Mouse (Mus musculus) thymus, adult 2 months (tissue): Measurements from ENCODE around the gene Fer. TPM values are rescaled to one million over a fixed set of nuclear protein-coding genes. Genes with fewer than 3 reads are reported as not detected.

Source experiments
- DNase-seq: peaks from one replicate; pipeline ENCODE4 v3.0.0; 2021
- H3K27ac ChIP-seq: fragments of 200-500 bp; 2 replicates; pipeline ENCODE4 v1.5.1; 2012; ENCODE audit warnings: low read length, control low read depth; ENCODE audit not compliant: control insufficient read depth, insufficient read depth
- H3K27me3 ChIP-seq: fragments of 200-500 bp; 2 replicates; pipeline ENCODE4 v1.6.1; 2012; ENCODE audit warnings: mild to moderate bottlenecking, low read length, moderate library complexity, mixed read lengths; ENCODE audit not compliant: control insufficient read depth, insufficient read depth
- H3K36me3 ChIP-seq: fragments of 200-500 bp; 2 replicates; pipeline ENCODE4 v1.6.1; 2012; ENCODE audit warnings: mild to moderate bottlenecking, low read length, moderate library complexity; ENCODE audit not compliant: control insufficient read depth, insufficient read depth
- H3K4me1 ChIP-seq: fragments of 200-500 bp; replicated peaks from 2 replicates; pipeline ENCODE4 v1.6.1; 2012; ENCODE audit warnings: low read length; ENCODE audit not compliant: control insufficient read depth, insufficient read depth
- H3K4me3 ChIP-seq: fragments of 200-500 bp; 2 replicates; pipeline ENCODE4 v1.5.1; 2012; ENCODE audit warnings: mild to moderate bottlenecking, low read length, control low read depth, moderate library complexity; ENCODE audit not compliant: control insufficient read depth, insufficient read depth
- CTCF ChIP-seq: fragments of 200-500 bp; IDR thresholded peaks from 2 replicates; pipeline ENCODE4 v1.5.1; 2012; ENCODE audit warnings: mild to moderate bottlenecking, control low read depth, low read length, moderate library complexity, borderline replicate concordance; ENCODE audit not compliant: control insufficient read depth, poor library complexity, insufficient read depth; ENCODE audit errors: extremely low read depth
- POLR2A ChIP-seq: fragments of 200-500 bp; IDR thresholded peaks from 2 replicates; pipeline ENCODE4 v1.6.1; 2012; ENCODE audit warnings: mild to moderate bottlenecking, low read length, control low read depth, moderate library complexity; ENCODE audit not compliant: control insufficient read depth, poor library complexity, insufficient read depth; ENCODE audit errors: extremely low read depth
- WGBS: fragments of 180-500 bp; shearing (Covaris S2); methylation state at CpG from one replicate; pipeline ENCODE4 v1.1.7; 2018; 5-methylcytosine and 5-hydroxymethylcytosine counted together
- polyA plus RNA-seq: library from polyadenylated mRNA; depleted of rRNA; stranded (reverse); fragments of >200 nt; gene quantifications from 2 replicates; pipeline ENCODE4 v1.2.3, GENCODE M21; 2012

Fer gene
- polyA plus RNA-seq, 1 experiment, result 0.69 TPM

DNA sequence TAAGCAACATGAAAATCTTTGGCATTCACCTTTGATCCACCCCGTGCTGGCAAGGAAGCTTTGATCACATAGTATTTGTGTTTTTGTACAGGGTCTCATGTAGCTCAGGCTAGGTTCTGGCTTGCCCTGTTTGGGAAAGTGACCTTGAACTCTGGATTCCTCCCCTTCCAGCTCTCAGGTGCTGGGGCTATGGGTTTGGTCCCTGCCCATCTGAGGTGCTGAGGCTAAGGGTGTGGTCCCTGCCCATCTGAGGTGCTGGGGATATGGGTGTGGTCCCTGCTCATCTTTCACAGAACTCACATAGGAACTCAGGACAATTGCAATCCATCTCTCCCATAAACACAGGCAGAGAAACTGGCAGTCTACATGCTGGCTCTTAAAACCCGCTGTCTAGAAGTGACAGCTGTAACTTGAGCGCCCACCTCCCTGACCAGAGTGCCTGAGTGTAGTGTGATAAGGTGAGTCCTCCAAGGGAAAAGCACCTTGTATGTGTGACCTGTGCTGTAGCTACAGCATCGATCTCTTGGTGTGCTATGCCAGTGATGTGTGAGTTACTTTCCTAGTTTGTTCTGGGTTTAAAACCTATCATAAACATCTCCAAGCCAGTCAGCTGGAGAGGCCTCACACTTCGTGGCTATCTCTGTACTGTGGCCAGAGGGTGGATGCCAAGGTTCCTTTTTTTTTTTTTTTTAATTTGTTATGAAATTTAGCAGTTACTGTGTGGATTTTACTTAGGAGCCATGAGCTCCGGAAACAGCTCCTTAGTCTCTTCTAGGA, 236.7 kb downstream of the Fer start:
- Histone ChIP-seq H3K27me3 (no peaks in the 10 kb centered on the region), H3K4me1 (no peaks in the 10 kb centered on the region), H3K4me3 (no peak overlapping the region), H3K36me3 (no peaks in the 10 kb centered on the region), H3K27ac (no peak overlapping the region)
- TF ChIP-seq POLR2A, result no peak
- TF ChIP-seq CTCF, result no peak
- 75% methylated on average over 6 of the region's 6 CpGs for WGBS
- no peak for DNase-seq

DNA sequence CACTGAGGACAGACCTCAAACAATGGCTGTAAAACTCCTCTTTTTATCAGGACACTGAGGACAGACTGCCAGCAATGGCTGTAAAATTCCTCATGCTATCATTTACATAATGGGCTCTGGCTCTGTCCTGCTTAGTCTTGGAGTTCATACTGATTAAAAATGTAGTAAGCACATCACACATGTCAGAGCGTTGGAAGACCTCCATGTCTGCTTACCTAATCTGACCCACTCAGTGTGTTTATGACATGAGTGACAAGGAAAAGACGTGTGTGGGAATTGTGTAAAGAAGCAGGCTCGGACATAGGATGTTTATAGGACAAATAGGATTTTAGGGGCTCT, 237.3 kb downstream of the Fer start:
- no peak for DNase-seq
- Histone ChIP-seq H3K36me3 (no peaks in the 10 kb centered on the region), H3K4me3 (no peak overlapping the region), H3K27me3 (no peaks in the 10 kb centered on the region), H3K4me1 (no peaks in the 10 kb centered on the region), H3K27ac (no peak overlapping the region)
- WGBS, result 86% methylated on average over 3 of the region's 3 CpGs
- TF ChIP-seq POLR2A (no peak), CTCF (no peak)

DNA sequence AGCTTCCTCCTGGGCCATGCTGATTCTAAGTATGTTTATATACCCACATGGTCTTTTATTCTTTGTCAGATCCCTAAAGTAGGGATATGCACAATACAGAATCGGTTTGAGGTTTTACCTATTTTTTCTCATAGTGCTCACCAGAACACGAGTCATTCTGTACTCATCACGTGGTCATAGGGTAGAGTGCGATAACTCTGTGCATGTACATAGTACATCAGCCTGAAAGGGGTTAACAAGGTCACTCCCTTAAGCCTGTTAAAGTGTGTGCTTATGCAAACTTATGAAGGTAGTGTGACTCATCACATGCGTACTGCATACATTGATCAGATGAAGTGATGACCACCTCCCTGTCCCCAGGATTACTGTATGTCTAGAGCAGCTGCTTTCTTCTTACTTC, 245.9 kb downstream of the Fer start:
- no peaks in the 10 kb centered on the region for H3K4me1 ChIP-seq
- H3K4me3 ChIP-seq, result no peak overlapping the region
- H3K36me3 ChIP-seq, result no peaks in the 10 kb centered on the region
- H3K27me3 ChIP-seq, result no peaks in the 10 kb centered on the region
- no peak for TF ChIP-seq CTCF
- no peak for TF ChIP-seq POLR2A
- DNase-seq, result no peak
- WGBS, result 92% methylated on average over 5 of the region's 5 CpGs
- no peak overlapping the region for H3K27ac ChIP-seq

DNA sequence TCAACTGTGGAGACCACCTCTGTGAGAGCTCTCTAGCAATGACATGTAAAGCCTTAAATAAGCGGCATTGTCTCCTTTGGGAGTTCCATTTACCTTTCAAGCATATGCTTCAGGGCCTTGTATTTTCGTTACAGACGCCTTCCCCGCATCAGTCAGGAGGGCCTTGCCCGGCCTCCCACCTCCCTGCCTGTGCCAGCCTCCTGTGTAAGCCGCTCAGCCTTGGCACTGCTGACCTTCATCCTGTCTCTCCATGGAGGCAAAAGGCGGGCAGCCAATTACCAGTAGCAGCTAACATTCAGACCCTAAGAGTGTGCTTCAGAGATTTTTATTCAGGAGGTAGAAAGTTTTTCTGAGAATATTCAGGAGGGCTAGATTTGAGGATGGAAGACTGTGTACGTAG, 247.0 kb downstream of the Fer start:
- Histone ChIP-seq H3K36me3 (no peaks in the 10 kb centered on the region), H3K4me1 (no peaks in the 10 kb centered on the region), H3K27ac (no peak overlapping the region), H3K27me3 (no peaks in the 10 kb centered on the region), H3K4me3 (no peak overlapping the region)
- DNase-seq, result no peak
- TF ChIP-seq CTCF, result no peak
- TF ChIP-seq POLR2A, result no peak
- WGBS, result 97% methylated on average over 8 of the region's 8 CpGs

- no peak for TF ChIP-seq POLR2A
- TF ChIP-seq CTCF, result no peak
- H3K4me1 ChIP-seq, result no peaks in the 10 kb centered on the region
- H3K27ac ChIP-seq, result no peak overlapping the region
- no peak for DNase-seq
- no peak overlapping the region for H3K4me3 ChIP-seq
- H3K36me3 ChIP-seq, result no peaks in the 10 kb centered on the region
- 97% methylated on average over 5 of the region's 5 CpGs for WGBS
- H3K27me3 ChIP-seq, result no peaks in the 10 kb centered on the region
These were observed 250.8 kb downstream of the Fer start for GRCm38 (mm10) chr17:64113625-64114024.

DNA sequence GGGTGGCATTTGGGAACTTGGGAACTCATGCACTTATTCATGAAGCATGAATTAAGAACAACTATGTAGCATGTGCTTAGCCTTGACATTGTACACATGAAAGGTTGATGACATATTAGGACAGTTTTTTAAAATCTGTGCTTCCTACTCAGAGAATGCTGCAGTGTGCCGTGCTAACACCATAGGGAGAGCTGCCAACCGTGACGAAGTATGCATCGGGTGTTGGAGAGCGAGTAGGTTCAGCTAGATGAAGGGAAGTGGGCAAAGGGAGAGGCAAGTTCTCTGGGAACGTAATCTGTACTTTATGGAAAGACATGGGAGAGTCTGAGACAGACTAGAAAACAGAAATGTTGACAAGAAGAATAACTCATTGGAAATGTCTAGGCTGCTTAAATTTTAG, 253.9 kb downstream of the Fer start:
- no peaks in the 10 kb centered on the region for H3K36me3 ChIP-seq
- no peaks in the 10 kb centered on the region for H3K27me3 ChIP-seq
- H3K4me3 ChIP-seq, result no peak overlapping the region
- no peak for DNase-seq
- TF ChIP-seq CTCF (no peak), POLR2A (no peak)
- WGBS, result 93% methylated on average over 6 of the region's 6 CpGs
- no peaks in the 10 kb centered on the region for H3K4me1 ChIP-seq
- H3K27ac ChIP-seq, result no peak overlapping the region

- Histone ChIP-seq H3K4me1 (no peaks in the 10 kb centered on the region), H3K27me3 (no peaks in the 10 kb centered on the region), H3K27ac (no peak overlapping the region), H3K36me3 (no peaks in the 10 kb centered on the region), H3K4me3 (no peak overlapping the region)
- DNase-seq, result no peak
- no peak for TF ChIP-seq POLR2A
- no peak for TF ChIP-seq CTCF
- WGBS, result 90% methylated on average over 5 of the region's 5 CpGs
These were observed 256.9 kb downstream of the Fer start for GRCm38 (mm10) chr17:64119697-64120288.
